Mouse (Mus musculus) heart, postnatal 0 days (tissue): ENCODE results near the gene Chad.

ENCODE experiments used
- CTCF ChIP-seq: IDR thresholded peaks from 2 replicates; pipeline ENCODE4 v1.5.1; 2016; ENCODE audit warnings: antibody characterized with exemption, control low read depth, low read depth
- EP300 ChIP-seq: IDR thresholded peaks from 2 replicates; pipeline ENCODE4 v1.6.1; 2016; ENCODE audit warnings: antibody characterized with exemption, low read depth

GRCm38 (mm10) chr11:94601321-94602281 is 36.8 kb downstream of the Chad start, which contains the start of gene Acsf2:
- no peak for TF ChIP-seq EP300
- TF ChIP-seq CTCF: no peak
